Mouse (Mus musculus) lung, embryonic 16.5 days (tissue): ENCODE results near the gene Als2cr12. TPM values are rescaled to one million over a fixed set of nuclear protein-coding genes. Genes with fewer than 3 reads are reported as not detected.
"Not testable (repeated sequence)": the region's sequence is repeated elsewhere in the genome, so short reads cannot be mapped to it uniquely, and the experiment has no call there.

Experiments
- ATAC-seq: fragments of 200-750 bp; cut with Nextera tagmentation; 2 replicates; pipeline ENCODE4 v1.8.0; 2017; ENCODE audit warnings: low read depth, mild to moderate bottlenecking, moderate library complexity
- H3K27ac ChIP-seq: fragments of 300-500 bp; sonication (generic); 2 replicates; pipeline ENCODE4 v1.5.1; 2014; ENCODE audit warnings: mild to moderate bottlenecking, control low read depth, low read length
- H3K27me3 ChIP-seq: fragments of 300-500 bp; sonication (generic); 2 replicates; pipeline ENCODE4 v1.6.1; 2014; ENCODE audit warnings: low read depth, low read length, mixed read lengths; ENCODE audit not compliant: control insufficient read depth, insufficient read depth
- H3K36me3 ChIP-seq: fragments of 300-500 bp; sonication (generic); 2 replicates; pipeline ENCODE4 v1.6.1; 2014; ENCODE audit warnings: low read length; ENCODE audit not compliant: control insufficient read depth, insufficient read depth
- H3K4me1 ChIP-seq: fragments of 300-500 bp; sonication (generic); replicated peaks from 2 replicates; pipeline ENCODE4 v1.6.1; 2014; ENCODE audit warnings: low read length, mixed read lengths; ENCODE audit not compliant: control insufficient read depth, insufficient read depth
- H3K4me2 ChIP-seq: fragments of 300-500 bp; sonication (generic); 2 replicates; pipeline ENCODE4 v1.6.1; 2014; ENCODE audit warnings: low read depth, low read length, control low read depth
- H3K4me3 ChIP-seq: fragments of 300-500 bp; sonication (generic); 2 replicates; pipeline ENCODE4 v1.5.1; 2014; ENCODE audit warnings: mild to moderate bottlenecking, low read length, control low read depth
- H3K9ac ChIP-seq: fragments of 300-500 bp; sonication (generic); 2 replicates; pipeline ENCODE4 v1.6.1; 2014; ENCODE audit warnings: low read length, control low read depth
- H3K9me3 ChIP-seq: fragments of 300-500 bp; sonication (generic); 2 replicates; pipeline ENCODE4 v1.6.1; 2016; ENCODE audit warnings: low read length; ENCODE audit not compliant: control insufficient read depth
- WGBS: fragments of 180-500 bp; shearing (Covaris S2); extraction: QIAGEN DNeasy Blood & Tissue Kit; methylation state at CpG from one replicate; pipeline ENCODE4 v1.1.7; 2014; 5-methylcytosine and 5-hydroxymethylcytosine counted together
- polyA plus RNA-seq: library from polyadenylated mRNA; unstranded; fragments of >200 nt; fragmentation: Nextera tagmentation; extraction: Ambion mirVana; gene quantifications from 2 replicates; pipeline ENCODE4 v1.2.1, GENCODE M21; 2015

Gene Als2cr12
- polyA plus RNA-seq, 1 experiment from 2014 or later, result not detected

DNA sequence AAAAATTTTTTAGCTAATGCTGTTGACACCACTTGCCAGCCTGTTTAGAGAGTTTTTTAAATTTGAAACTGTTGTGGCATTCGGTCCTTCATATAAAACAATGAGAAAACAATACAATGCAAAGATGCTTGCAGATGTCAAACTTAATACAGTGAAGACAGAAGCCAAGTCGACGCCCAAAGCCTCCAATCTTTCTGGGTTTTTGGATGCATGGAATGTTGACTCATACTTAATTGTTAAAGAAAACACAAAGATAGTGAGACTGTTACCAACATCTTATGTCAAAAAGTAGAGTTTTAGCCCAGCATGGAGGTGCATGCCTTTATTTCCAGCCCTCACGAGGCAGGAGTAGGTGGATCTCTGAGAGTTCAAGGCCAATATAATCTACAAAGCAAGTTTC, 3.0 kb upstream of the Als2cr12 start:
- Histone ChIP-seq H3K4me2 (no peak overlapping the region), H3K27me3 (no peaks in the 10 kb centered on the region), H3K36me3 (no peaks in the 10 kb centered on the region), H3K4me1 (no peaks in the 10 kb centered on the region), H3K9me3 (no peaks in the 10 kb centered on the region), H3K4me3 (no peak overlapping the region), H3K27ac (no peak overlapping the region), H3K9ac (no peak overlapping the region)
- WGBS, result 77% methylated on average over 4 of the region's 4 CpGs
- no peak for ATAC-seq

DNA sequence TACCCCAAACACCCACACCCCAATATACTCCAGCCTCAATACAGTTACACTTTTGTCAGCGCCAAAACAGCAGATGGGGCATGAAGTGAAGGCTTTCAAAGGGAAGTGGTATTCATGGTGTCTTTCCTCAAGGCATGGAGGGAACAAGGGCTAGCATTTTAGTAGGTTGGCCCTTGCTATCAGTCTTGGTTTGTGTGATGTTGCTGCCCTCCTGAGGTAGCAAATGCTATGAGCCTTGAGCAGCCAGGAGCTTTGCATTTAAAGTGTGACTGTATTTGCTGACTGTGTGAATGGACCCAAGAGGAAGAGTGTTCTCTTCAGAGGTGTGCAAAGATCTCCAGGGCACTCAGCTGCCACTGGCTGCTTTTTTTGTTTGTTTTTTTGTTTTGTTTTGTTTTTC, 1.8 kb upstream of the Als2cr12 start:
- not testable (repeated sequence) for H3K27me3 ChIP-seq, H3K4me3 ChIP-seq
- WGBS, result 63% methylated on average over 1 of the region's 1 CpGs

DNA sequence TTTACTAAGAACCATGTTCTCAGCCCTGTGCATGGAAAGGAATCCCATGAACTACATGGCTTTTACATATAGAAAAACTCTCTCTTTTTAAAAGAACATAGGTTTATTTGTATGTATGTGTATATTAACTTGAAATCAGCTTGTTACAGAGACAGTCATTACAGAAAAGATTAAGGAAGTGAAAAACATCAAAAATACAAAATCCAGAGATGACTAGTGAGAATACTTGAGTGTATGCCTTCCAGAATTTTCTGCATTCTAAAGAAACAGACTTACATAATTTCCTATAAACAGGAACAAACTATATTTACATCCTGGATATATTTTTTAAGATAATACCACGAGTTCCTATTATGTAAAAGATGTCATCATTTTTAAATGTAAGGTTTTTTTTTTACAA, 2.1 kb downstream of the Als2cr12 start:
- no peak overlapping the region for H3K4me2 ChIP-seq
- ATAC-seq, result no peak
- H3K9ac ChIP-seq, result no peak overlapping the region
- H3K36me3 ChIP-seq, result no peaks in the 10 kb centered on the region
- no peaks in the 10 kb centered on the region for H3K4me1 ChIP-seq
- 67% methylated on average over 1 of the region's 1 CpGs for WGBS
- H3K4me3 ChIP-seq, result no peak overlapping the region
- no peaks in the 10 kb centered on the region for H3K27me3 ChIP-seq
- H3K9me3 ChIP-seq, result no peaks in the 10 kb centered on the region
- H3K27ac ChIP-seq, result no peak overlapping the region

More for the DNA sequence above, 1.8 kb upstream of the Als2cr12 start:
- not testable (repeated sequence) for H3K4me1 ChIP-seq, H3K36me3 ChIP-seq, H3K9me3 ChIP-seq, H3K27ac ChIP-seq, H3K9ac ChIP-seq, H3K4me2 ChIP-seq, ATAC-seq

DNA sequence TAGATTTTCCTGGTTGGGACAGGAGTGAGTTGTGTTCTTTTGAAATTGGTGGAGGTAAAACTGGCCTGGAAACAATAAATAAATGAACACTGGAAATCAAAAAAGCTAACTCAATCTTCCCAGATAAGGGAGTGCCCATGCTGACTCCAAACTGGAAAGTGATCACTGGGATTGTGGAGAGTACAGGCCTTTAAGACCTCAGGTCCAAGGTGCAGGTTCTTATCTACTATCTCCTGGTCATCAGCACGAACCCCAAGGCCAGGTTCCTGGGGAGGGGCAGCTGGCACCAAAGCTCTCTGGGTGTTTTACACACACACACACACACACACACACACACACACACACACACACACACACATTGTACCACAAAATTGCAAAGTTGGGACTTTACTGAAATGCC, 4.1 kb downstream of the Als2cr12 start:
- WGBS, result 40% methylated on average over 1 of the region's 1 CpGs
- H3K9ac ChIP-seq, ATAC-seq, H3K4me1 ChIP-seq, H3K27me3 ChIP-seq, H3K27ac ChIP-seq, H3K36me3 ChIP-seq, H3K4me2 ChIP-seq, H3K4me3 ChIP-seq, H3K9me3 ChIP-seq: not testable (repeated sequence)

DNA sequence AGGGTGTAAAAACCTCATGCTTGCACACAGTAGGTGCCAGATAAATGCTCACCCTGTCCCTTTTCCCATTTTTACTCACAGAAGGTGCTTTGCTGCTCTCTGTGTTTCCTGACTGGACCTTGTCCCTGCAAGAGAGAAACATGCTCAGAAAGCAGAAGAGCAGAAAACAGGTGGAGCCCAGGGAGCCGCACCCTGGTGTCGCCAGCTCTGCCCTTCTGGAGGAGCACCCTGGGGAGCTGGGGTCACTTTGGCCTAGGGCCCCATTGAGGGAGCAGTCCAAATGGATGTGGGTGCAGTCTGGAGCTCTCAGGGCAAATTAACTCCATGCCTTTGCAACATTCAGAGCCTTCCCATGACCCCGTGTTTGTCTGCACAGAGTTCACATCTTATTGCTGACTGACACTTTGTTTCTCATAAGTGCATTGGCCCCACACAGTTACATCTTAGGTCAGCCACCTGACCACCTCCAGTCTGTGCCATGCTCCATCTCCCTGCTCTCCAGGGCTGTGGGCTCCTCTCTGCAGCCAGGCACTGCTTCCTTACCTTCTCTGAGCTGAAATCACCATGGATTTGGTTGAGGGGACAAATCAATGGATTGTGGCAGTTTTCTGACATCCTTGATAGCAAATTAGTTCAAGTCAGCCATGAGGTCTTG, 4.8 kb downstream of the Als2cr12 start:
- not testable (repeated sequence) for ATAC-seq, H3K36me3 ChIP-seq, H3K4me2 ChIP-seq, H3K4me1 ChIP-seq, H3K9ac ChIP-seq, H3K27ac ChIP-seq, H3K4me3 ChIP-seq, H3K27me3 ChIP-seq, H3K9me3 ChIP-seq
- 71% methylated on average over 2 of the region's 3 CpGs for WGBS

DNA sequence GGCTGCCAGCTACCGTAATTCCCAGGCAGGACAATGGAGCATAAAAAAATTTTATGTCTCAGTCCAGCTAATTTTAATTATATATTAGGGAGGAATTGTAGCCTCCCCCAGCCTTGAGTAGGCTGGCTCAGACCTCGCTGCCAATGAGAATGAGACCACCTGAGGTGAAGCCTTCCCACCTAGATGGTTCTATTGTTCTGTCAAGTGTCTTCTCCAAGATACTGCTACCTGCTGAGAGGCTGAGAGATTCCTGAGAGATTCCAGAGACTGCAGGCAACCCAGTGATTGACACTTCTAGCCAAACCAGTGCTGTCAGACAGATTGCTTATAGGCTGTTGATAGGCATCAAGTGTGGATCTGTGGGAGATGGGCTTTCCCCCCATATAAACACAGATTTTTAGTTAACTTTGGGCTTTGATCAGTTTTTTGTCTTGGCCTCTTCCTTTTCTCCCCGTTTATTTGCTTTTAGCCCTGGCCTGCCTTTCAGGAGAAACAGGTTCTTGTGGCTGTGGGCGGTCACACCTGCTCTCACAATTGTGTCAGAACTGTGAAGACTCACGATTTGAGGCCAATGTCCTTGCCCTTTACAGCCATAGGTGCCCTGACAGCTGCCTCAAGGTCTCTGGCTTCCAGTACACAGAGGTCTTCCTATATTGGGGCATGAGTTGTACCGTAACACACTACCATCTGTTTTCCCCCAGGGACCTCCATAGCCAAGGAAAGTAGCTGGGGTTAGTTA, 5.6 kb downstream of the Als2cr12 start:
- no peak overlapping the region for H3K9ac ChIP-seq
- ATAC-seq, result no peak
- WGBS, result 54% methylated on average over 6 of the region's 6 CpGs
- H3K9me3 ChIP-seq, result no peaks in the 10 kb centered on the region
- H3K4me2 ChIP-seq, result no peak overlapping the region
- H3K4me3 ChIP-seq, result no peak overlapping the region
- H3K4me1 ChIP-seq, result no peaks in the 10 kb centered on the region
- H3K27me3 ChIP-seq, result no peaks in the 10 kb centered on the region
- H3K36me3 ChIP-seq, result no peaks in the 10 kb centered on the region
- H3K27ac ChIP-seq, result no peak overlapping the region

DNA sequence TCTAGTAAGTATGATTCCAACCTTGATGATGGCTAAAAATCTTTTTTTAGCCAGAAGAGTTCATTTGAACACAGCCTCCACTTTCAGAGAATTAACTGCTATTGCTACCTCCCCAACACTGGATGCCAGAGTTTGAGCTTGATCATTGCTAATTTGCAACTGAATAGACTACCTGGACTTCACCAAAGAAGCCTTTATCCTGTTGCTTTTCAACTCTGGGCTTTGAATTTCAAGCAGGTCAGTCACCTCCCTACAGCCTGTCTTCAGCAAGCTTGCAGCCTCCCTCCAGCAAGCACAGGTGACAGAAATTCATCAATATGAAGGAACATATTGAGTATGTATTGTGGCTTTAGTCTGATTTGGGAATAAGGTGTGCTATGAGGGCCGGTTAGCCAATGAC, 6.4 kb downstream of the Als2cr12 start:
- Histone ChIP-seq H3K36me3 (no peaks in the 10 kb centered on the region), H3K4me2 (no peak overlapping the region), H3K9ac (no peak overlapping the region), H3K4me1 (no peaks in the 10 kb centered on the region), H3K9me3 (no peaks in the 10 kb centered on the region), H3K4me3 (no peak overlapping the region), H3K27ac (no peak overlapping the region), H3K27me3 (no peaks in the 10 kb centered on the region)
- no peak for ATAC-seq
- WGBS, result 79% methylated on average over 1 of the region's 1 CpGs

DNA sequence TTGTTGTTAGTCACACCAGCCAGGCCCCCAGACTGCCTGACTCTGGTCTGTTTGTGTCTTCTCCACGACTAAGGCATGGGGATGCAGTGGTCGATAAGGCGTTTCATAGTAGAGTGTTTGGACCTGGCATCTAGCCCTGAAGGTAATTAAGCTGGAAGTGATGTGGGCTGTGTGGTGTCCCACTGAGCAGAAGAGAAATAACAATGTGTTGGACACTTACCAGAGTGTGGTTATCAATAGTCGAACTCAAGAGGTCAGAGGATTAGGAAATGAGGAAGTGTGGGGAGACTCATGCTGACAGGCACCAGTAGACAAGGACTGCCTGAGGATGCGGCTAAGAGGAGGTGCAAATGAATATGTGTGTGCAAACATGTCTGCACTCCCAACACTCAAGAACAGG, 17.4 kb downstream of the Als2cr12 start:
- 32% methylated on average over 5 of the region's 5 CpGs for WGBS
- not testable (repeated sequence) for H3K36me3 ChIP-seq, H3K4me2 ChIP-seq, ATAC-seq, H3K9ac ChIP-seq, H3K4me3 ChIP-seq, H3K4me1 ChIP-seq, H3K9me3 ChIP-seq, H3K27me3 ChIP-seq, H3K27ac ChIP-seq

DNA sequence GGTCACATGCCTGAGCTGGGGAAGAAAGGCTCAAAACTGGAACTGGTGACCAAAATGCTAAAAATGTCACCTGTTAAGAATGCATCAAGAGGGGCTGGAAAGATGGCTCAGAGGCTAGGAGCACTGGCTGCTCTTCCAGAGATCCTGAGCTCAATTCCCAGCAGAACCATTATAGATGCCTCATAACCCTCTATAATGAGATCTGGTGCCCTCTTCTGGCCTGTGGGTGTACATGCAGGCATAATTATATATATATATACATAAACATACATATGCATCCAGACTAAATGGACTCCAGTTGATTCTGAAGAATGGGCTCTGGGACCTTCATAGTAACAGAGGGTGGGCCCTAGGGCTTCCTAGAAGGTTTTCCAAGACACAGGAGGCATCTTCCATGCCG, 18.2 kb downstream of the Als2cr12 start:
- WGBS, result 88% methylated on average over 1 of the region's 1 CpGs
- no peak for ATAC-seq
- Histone ChIP-seq H3K27me3 (no peaks in the 10 kb centered on the region), H3K9ac (no peak overlapping the region), H3K4me3 (no peak overlapping the region), H3K36me3 (no peaks in the 10 kb centered on the region), H3K4me1 (no peaks in the 10 kb centered on the region), H3K4me2 (no peak overlapping the region), H3K27ac (no peak overlapping the region), H3K9me3 (no peaks in the 10 kb centered on the region)
